Mouse (Mus musculus) right cerebral cortex, postnatal 36 days (tissue): ENCODE results near the gene Slc24a2.

Source experiments
- DNase-seq, 2 experiments: peaks; one replicate each; pipeline ENCODE4 v3.0.0; 2022; ENCODE audit warnings: low spot score in 2 of 2, mixed read lengths in 1 of 2

The Slc24a2 gene

DNA sequence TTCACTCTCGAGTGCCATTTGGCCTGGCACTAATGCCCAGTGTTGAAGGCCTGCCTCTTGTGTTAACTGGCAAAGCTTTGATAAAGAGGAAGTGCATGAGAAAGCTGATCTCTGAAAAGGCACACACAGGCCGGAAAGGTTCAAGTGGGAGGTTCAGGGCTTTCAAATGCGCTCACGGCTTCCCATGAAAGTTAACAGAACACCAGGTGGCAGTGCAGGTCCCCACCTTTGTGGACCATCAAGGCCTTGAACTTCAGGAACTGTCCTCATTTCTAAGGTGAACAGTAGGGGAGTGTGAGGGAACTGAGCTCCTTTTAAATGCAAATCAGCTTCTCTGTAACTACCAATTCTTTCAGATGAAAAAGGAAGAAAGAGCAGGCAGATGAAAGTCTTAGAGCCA lies 110.5 kb downstream of the Slc24a2 start:
- DNase-seq, result no peak

DNA sequence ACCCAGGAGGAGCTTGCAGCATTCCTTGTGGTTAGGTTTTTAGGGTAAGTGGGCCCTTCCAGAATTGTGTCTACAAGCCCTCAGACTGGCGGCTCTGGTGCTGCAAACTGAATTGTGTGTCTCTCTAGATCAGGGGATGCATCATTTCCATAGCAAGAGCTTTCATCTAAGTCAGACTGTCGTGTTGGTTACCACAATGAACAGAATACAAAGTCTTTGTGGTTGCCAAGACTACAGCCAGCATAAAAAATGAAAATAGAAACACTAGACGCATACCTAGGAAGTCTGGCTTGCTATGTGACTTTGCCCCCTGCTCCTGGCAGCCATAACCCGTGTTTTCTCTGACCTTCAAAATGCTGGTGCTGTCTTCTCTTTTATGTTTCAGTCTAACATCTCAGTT lies 114.6 kb downstream of the Slc24a2 start:
- DNase-seq, result no peak

DNA sequence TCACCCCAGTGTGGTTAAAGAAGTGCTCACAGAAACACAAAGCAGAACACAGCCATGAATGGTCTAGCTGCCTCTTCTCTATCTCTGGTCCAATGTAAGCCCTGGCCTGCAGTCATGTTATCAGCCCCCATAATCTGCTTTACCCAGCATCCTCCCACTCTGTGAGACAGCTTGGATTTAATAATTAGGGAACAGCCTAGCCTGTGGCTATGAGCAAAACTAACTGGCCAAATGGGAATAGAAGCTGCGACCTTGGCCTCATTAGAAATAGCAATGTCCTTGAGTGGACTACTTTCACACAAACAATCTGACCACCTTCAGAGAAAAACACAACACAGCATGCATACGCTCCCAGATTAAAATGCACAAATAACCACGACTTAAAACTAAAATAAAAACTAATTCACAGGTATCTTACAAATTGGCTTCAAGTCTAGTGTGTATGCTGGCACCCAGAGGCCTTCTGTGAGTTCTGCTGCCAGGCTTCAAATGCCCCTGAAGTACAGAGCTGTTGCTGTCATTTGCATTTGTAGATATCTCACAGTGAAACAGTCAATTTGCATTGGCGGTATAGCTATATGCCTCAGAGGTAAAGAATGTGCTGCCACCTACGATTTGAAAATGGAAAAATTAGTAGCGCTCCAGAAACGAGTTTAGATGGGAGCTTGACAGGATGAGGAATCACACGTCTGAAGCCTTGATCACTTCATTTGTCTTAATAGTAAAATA lies 120.8 kb downstream of the Slc24a2 start:
- DNase-seq, result no peak

DNA sequence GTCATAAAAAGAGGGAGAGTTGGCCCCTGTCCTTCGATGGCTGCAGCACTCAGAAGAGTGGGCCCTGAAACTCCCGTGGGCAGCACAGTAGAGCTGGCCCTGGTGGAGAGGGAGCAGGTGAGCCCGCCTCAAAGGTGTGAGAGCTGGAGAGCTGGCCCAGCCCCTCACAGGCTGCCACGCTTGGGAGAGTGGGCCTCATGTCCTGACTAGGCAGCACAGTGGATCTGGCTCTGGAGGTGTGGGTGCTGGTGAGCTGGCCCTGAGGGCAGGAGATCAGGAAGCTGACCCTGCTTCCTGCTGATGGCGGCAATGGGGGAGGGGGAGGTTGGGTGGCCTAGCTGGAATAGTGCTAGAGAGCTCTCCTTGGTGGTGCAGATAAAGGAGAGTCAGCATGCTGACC lies 129.3 kb downstream of the Slc24a2 start:
- DNase-seq, result no peak

DNA sequence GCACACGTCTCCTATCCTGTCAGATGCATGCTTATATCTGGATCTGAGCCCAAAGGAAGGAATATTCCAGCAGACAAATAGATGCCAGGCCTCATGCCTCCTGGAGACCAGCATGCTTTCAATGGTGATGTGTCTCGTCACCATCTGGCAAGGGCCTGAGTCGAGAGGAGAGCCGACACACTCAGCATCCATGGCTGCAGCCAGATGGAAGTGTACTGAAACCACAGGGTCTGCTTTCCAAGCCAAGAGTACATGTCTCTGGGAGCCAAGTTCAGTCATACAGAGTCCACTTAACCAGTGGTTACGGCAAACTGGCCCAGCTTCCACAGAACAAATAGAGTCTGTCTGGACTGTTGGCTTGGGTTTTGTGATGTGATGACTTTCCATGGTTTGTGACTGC lies 134.1 kb downstream of the Slc24a2 start:
- DNase-seq, result no peak

DNA sequence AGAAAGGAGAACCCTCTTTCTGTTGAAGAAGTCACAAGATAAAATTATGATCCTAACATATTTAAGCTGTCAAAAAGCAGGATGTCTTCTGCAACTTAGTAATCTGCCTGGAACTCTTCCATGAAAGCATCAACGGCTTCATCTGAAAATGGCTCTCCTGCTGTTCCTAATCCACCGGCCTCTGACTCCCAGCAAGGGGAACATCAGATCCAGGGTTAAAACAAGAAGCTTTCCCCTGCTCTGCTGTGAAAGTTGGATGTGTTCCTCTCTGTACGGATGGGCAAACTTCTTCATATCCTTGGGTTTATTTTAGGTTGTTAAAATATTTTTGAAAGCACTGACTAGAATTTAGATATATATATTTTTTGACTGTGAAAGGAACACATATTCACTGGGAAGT lies 136.7 kb downstream of the Slc24a2 start:
- no peak for DNase-seq

DNA sequence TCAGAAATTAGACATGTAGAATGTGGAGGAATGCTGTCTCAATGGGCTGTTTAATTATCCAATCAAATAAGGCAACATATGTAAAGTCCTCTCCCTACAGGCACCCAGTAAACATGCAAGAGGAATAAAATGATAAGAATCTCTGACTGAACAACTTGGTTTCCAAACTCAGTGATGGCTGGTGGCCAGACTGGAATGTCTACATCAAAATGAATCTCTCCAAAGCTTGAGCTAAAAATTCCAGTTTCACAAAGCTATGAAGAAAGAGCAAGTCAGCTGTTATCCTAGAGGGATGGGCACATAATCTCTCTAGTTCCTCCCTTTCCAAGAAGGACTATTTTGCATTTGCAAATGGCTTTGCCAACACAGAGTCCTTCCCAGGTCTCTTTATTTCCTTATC lies 139.4 kb downstream of the Slc24a2 start:
- no peak for DNase-seq

DNA sequence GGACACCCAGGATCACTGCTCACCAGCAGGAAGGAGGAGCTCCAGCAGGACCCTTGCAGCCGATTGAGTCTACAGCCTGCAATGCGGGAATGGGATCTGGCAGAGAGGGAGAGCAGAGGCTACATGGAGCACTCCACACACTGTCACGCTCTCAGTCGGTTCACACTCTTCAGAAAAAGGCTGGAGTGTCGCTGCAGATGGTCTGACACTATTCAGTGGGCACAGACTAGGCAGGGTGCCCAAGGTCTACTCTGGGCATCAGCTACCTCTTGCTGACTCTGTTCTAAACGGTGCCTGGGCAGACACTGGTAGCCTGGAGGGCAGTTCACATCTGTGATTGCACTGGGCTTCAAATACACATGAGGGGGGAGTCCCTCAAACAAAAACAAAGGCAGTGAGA lies 141.6 kb downstream of the Slc24a2 start:
- DNase-seq, result peak in 1 of 2 experiments; percentile 42

DNA sequence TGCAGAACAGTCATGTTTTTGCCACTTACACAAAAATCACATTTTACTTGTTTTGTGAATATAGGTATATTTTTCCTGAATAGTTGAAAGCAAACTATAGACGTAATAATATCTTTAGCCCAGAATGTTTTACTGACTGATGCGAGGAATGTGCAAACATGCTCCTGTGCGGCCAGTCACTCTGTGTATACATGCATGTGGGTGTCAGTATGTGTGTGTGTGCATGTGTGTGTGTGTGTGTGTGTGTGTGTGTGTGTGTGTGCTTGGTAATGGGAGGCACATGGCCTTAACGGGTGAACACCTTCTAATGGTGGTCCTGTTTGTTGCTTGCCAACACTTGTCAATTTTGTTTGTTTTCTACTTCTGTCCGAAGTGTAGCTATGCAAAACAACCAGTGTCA lies 142.7 kb downstream of the Slc24a2 start:
- no peak for DNase-seq

DNA sequence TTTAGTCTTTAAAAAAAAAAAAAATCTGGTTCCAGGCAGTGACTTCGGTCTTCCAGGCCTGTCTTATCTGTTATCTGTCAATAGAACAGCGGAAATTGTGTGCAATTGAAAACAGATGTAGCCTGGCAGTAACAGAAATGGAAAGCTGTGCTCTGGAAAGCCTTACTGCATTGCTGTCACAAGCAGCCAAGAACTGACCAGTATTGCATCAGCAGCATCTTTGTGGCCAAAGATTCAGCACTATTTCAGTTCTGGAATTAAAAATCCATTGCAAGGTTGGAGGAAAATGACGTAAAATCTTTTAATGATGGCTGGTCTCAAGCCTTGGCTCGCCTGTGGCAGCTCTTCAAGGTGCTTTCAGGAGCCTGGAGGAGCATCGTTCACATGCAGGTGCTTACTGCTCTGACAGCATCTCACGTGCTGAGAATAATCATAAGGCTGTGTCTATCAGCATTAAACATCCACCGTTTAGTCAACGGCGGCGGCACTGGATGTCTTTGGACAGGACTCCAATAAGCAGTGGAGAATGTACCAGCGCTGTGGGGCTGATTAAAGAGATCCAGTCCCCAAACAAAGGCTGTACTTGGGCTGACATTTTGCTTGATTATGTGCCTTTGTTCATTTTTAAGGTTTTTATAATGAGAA lies 143.2 kb downstream of the Slc24a2 start:
- DNase-seq, result no peak

DNA sequence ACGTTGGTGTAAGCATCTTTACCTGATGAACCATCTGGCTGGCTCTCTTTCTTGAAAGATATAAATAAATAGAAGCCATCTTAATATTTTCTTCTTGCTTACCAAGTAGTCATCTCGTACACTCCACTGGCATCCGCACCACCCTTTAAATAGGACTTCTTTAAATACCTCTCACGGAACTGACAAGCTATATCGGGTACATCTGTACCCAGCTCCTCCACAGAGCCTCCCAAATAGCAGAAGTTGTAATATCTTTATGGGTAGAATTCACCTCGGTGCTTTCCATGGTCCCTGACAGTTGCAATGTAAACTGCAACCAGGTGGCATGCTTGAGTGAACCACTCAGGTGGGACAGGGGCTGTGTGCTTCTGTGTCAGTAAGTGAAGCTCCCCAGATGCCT lies 149.0 kb downstream of the Slc24a2 start:
- no peak for DNase-seq

DNA sequence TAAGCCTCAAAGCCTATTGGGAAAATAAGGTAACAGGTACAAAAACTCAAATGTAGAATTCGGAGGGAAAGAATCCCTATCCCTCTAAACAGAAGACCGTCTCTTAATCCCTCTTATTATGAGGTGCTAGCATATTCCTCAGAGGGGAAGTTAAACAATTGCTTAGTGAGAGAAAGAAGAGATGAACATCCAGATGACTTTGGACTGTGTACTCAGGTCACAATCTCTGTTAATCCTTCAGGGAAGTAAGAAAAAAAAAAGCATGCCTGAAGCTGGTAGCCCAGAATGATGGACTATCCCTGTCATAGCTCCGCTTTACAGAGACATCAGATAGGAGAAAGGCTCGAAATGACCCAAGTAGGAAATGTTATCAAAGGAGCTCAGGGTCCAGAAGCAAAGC lies 151.0 kb downstream of the Slc24a2 start:
- DNase-seq, result no peak

DNA sequence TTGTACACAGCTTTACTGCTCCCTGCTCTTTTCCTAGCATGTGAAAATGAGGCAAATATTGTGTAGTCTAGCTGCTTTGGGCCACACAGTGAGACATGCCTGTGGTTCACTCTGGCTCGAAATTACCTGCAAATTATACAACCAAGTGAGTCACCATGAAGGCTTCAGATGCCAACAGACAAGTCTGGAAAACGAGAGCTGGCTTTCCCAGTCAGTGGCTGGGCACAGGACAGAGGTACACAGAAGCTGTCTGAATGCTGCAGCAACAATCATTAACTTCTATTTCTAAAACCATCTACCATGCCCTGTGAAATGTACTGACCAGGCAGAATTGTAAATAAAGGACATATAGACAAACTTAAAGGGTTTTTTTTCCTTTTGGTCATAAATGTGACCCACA lies 151.6 kb downstream of the Slc24a2 start:
- no peak for DNase-seq

DNA sequence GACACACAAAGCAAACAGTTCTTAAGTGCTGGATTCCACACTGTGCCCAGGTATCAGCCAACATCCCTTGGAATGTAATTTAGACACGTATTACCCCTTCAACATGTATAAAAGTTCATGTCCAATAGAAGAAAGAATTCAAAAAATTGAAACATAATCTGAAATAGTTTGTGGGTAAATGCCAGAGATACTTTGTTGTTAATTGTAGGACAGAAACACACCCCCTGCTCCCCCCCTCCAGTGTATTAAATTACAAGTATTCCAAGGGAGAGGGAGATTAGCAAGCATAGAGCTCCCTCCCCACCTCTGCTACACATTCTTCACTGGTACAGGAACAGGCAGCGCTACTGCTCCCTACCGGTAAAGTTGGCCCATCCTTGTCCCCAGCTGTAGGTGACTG lies 154.5 kb downstream of the Slc24a2 start:
- DNase-seq, result no peak

DNA sequence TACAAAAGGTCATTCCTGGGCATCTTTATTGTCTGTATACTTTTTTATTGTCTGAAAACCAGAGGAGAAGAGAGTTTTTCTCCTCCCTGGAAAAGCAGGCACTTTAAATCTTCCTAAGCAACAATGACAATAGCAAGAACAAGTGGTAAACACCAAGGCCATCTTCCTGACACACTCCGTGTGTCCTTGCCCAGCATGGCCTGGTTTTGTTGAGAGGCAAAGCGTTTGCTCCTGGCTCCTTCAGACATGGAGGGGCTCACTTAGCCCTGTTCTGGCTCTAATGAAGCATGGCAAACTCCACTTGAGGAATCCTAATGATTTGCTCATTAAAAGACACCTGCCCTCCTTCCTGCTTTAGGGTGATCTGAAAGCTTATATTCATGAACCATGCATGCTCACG lies 162.2 kb downstream of the Slc24a2 start:
- DNase-seq, result no peak

DNA sequence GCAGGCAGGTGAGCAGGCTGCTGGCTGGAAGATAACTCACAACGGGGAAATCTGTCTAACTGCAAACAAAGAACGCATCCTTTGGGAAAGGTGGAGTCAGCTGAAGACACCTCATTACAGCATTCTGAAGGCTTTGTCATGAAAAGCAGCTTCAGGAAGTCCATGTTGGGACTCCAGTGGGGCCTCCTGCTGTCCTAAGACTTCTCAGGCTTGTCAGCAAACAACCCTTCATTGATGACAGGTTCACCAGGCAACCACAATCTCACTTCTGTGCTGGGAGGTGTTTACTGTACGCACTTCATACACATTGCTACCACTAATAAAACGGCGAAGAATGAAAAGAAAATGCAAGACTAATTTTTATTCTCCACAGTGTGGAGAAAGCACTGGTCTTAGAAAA lies 165.1 kb downstream of the Slc24a2 start:
- DNase-seq, result no peak

DNA sequence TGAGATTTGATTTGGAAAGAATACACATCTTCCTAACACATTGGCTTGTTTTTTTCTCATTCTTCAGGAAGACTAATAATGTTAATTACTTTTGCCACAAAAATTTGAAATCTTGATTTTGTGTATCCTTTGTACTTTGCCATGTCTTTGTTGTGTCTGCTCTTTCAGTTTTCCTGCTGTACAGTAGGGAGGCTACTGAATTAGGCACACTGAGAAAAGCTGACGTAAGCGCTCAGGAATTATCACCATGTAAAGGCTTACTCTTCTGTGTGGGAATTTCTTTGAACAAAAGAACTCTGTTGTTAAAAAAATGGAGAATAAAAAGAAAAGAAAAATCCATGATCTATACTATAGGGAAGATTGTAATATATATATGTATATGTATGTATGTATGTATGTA lies 165.7 kb downstream of the Slc24a2 start:
- no peak for DNase-seq

DNA sequence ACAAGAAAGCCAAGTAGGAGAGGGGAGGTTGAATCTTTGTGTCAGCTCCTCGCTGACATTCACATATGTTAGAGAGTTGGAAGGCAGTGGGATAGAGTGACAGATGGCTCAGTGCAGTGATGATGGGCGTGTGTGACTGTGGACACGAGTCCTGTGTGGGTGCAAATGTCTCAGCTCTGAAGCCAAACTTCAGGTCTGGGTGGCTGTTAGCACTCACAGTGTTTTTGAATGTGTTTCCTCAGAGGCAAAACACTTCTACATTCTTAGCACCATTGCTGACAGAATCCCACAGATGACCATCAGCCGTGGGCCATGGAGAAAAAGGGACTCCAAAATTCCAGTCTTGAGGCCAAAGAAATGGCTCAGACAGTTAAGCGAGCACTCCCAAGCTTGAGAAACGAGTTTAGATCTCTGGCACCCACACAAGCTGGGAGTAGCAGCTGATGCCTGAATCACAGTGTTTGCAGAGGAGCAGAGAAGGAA lies 167.5 kb downstream of the Slc24a2 start:
- peak; percentile 67 to 71 for DNase-seq

DNA sequence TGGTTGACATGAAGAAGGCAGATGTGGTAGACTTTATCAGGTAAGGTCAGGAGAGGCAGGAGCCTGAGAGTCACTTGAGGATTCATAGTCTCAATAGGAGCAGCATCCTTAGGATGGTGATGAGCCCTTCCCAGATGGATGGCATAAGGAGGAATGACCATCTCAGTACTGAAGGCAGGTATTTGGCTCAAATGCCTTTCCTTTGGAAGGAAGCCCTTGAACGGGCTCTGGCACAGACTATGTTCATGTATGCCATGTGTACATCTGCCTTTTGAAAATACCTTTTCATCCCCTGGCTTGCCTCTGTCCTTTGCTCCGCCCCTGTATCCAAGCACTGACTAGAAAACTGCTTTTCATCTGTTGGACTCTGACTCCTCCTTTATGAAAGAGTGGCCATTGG lies 168.6 kb downstream of the Slc24a2 start:
- DNase-seq, result no peak

DNA sequence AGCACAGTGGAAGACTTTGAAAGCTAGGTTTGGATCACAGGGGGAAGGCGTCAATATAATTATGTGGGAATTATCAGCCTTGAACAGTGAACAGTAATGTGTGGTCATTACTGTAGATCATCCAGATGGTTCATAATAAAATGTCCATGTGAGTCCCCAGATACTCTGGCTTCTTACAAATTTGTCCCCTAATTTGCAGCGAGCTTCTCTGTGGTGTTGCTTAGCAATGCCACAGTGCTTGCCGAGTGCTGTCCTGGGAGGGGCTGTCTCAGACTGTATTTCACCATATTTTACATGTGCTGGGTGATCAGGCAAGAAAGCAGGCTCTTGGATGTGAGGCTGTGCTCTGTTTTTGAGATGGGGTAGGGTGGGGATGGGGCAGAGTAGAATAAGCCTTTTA lies 172.7 kb downstream of the Slc24a2 start:
- no peak for DNase-seq

DNA sequence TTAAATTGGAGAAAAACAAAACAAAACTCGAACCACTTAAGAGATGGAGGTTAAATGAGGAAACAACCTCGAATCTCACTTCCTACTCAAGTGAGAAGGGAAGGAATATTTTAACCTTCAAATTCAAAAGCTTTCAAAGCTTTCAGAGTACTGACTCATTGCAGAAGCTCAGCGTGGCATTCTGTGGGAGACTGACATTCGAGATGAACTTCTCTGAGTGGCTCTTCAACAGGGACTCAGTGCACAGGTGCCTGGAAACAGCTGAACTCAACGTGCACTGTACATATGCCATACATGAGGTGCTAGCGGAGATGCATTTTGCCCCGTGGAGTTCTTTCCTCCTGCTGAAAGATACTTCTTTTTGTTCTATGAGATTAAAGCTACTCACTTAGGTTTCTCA lies 174.5 kb downstream of the Slc24a2 start:
- no peak for DNase-seq

DNA sequence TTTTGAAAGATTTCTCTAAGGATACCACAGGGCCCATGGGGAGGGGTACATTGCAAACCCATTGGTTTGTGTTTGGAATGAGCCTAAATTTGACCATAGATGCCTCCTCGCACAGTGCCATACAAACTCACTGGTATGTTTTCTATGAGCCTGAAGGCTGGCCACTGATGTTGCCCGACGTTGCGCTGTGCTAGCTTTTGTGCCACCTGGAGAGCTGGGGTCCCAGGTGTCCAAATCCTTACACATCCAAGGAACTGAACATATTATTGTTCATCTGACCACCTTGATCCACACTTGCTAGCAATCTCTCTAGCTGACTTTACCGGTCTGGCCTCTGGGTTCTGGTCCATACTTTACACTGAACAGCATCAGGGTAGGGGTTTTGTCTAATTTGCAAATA lies 177.4 kb downstream of the Slc24a2 start:
- DNase-seq, result no peak

DNA sequence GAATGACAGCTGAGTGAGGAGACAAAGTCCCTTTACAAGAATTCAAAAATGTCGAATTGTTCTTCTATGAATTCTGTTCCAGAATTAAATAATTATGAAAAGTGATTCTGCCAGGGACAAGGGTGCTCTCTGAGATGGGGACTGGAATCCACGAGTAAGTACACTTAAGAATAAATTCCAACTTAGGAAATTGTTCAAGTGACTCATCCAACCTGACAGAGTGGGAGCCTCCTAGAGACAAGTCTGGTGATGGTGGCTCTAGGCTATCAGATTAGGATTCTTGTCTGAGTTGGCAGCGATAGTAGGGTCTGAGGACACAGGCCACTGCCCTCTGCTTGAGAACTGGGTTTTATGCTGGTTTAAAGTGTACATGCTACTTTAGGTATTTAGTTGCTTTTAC lies 181.2 kb downstream of the Slc24a2 start:
- no peak for DNase-seq

DNA sequence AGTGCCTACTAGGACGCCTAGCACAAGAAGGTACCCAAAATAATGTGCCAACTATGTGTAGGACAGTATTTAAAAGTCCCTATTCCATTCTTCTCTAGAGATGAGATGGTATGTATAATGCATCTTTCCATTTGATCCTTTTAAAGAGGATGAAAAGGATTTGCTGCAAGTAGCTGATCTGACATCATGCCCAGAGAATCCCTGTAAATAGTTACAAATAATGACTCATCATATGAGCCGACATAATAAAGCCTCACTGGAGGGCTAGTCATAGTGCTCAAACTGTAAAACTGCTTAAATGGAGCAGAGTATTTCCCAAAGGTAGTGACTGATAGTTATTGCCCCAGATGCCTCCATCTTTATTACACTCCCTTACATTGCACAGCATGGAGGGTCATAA lies 183.1 kb downstream of the Slc24a2 start:
- DNase-seq, result no peak
